Mouse (Mus musculus): ENCODE results near the gene Sccpdh.

GRCm38 (mm10) chr1:179713367-179713766, 45.4 kb downstream of the Sccpdh start:
- peak in 1 of 2 experiments; percentile 24; a peak in 1 of 4 replicates for TF ChIP-seq CTCF (conservative IDR thresholded peaks at IDR 0.05 in 1 of 2, IDR thresholded peaks at IDR 0.05 in 1 of 2; ENCODE audit: low read depth in 2 of 2, low read length in 2 of 2)
- TF ChIP-seq POLR2A (IDR thresholded peaks at IDR 0.05; ENCODE audit: low read depth, low read length): no peak
- TF ChIP-seq MAX (IDR thresholded peaks at IDR 0.05; ENCODE audit: low read length): no peak
- TF ChIP-seq ZC3H11A (IDR thresholded peaks at IDR 0.05; ENCODE audit: low read depth, low read length): no peak
- no peak for TF ChIP-seq RAD21 (IDR thresholded peaks at IDR 0.05; ENCODE audit: low read depth, low read length)

Measured in CH12.LX (cell line).